Mouse (Mus musculus): ENCODE data around the gene Cbln1.

- TF ChIP-seq POLR2A (IDR thresholded peaks at IDR 0.05; ENCODE audit: insufficient read depth, low read length): no peak
- no peak for TF ChIP-seq CTCF (IDR thresholded peaks at IDR 0.05; ENCODE audit: low read depth, low read length)
These were observed 47.7 kb downstream of the Cbln1 start for GRCm38 (mm10) chr8:87424706-87425105.

Measured in ES-Bruce4 (cell line).